In genomic region chr17:51760251-51760887, GRCm38 (mm10) we compare ENCODE assay signal across 12 mouse cellular contexts.
DNase-seq lines count a peak whose midpoint lies in the region; ATAC-seq and TF ChIP-seq lines count a peak whose summit lies in the region.
"Had no signal": no experiment of that assay in that cellular context is flagged by ENCODE, and none has a peak within 500 bp of the region (broad histone marks: within the 10 kb centered on the region; RNA-seq: fewer than 3 reads in every experiment).

No protein-coding gene starts in this region.

- H3K4me2 ChIP-seq in forebrain, embryonic 16.5 days (ENCODE audit: low read length): peak overlapping the region; percentile 55
- H3K4me2 ChIP-seq in limb, embryonic 15.5 days: peak overlapping the region; percentile 28
- no peak overlapping the region for H3K4me2 ChIP-seq in liver, postnatal 0 days (ENCODE audit: low read depth, low read length)

- H3K4me3 ChIP-seq in forebrain, embryonic 16.5 days (replicated peaks; ENCODE audit: low read length): peak overlapping the region; percentile 32
- H3K4me3 ChIP-seq in limb, embryonic 15.5 days: no peak overlapping the region
- no peak overlapping the region for H3K4me3 ChIP-seq in liver, postnatal 0 days (ENCODE audit: low read depth, low read length)
- H3K4me3 ChIP-seq in gastrocnemius, adult 2 months: no peak overlapping the region

- WGBS in forebrain, embryonic 16.5 days: 23% methylated on average over 17 of the region's 17 CpGs
- 15% methylated on average over 17 of the region's 17 CpGs for WGBS in limb, embryonic 15.5 days
- 69% methylated on average over 17 of the region's 17 CpGs for WGBS in liver, postnatal 0 days (ENCODE audit: insufficient replicate concordance)

- no peak for TF ChIP-seq CTCF in liver, postnatal 0 days (IDR thresholded peaks at IDR 0.05; ENCODE audit: low read depth)
- TF ChIP-seq CTCF in gastrocnemius, adult 2 months (IDR thresholded peaks at IDR 0.05): no peak

- intact Hi-C loops in left cerebral cortex, postnatal 4 days (cut with DNase I): no loop called here
- intact Hi-C loops in gastrocnemius, adult 2 months (cut with DNase I): no loop called here

- DNase-seq in left cerebral cortex, postnatal 4 days: peak; percentile 6
- no peak for DNase-seq in left cerebral cortex, adult 9 months (ENCODE audit: low spot score in 2 of 2)
- peak; percentile 74 for DNase-seq in retina, postnatal 1 day
- no peak for DNase-seq in urinary bladder, adult 18-20 months (ENCODE audit: low spot score in 2 of 2)
- DNase-seq in liver, postnatal 0 days: no peak
- DNase-seq in gastrocnemius, adult 2 months: no peak
- DNase-seq: adrenal gland, postnatal 25 days; layer of hippocampus, adult 9-11 months; lung, postnatal 14 days; thymus, adult 18-20 months had no signal

- peaks cover 3% of the 10 kb centered on the region; the same call in 1 of the 2 replicates for H3K36me3 ChIP-seq in forebrain, embryonic 16.5 days (ENCODE audit: control insufficient read depth, insufficient read depth)
- no peaks in the 10 kb centered on the region for H3K36me3 ChIP-seq in limb, embryonic 15.5 days
- H3K36me3 ChIP-seq in liver, postnatal 0 days (replicated peaks; ENCODE audit: insufficient read depth, low read length): no peaks in the 10 kb centered on the region

- TF ChIP-seq EP300 in liver, postnatal 0 days (IDR thresholded peaks at IDR 0.05; ENCODE audit: low read depth): no peak

- no peaks in the 10 kb centered on the region for H3K9me3 ChIP-seq in forebrain, embryonic 16.5 days (ENCODE audit: control insufficient read depth, low read length)
- H3K9me3 ChIP-seq in limb, embryonic 15.5 days: no peaks in the 10 kb centered on the region
- no peaks in the 10 kb centered on the region for H3K9me3 ChIP-seq in liver, postnatal 0 days (ENCODE audit: low read length)

- no peaks in the 10 kb centered on the region for H3K27me3 ChIP-seq in forebrain, embryonic 16.5 days (replicated peaks; ENCODE audit: control insufficient read depth, insufficient read depth, low read length)
- peaks cover 4% of the 10 kb centered on the region for H3K27me3 ChIP-seq in limb, embryonic 15.5 days
- H3K27me3 ChIP-seq in liver, postnatal 0 days (ENCODE audit: insufficient read depth, low read length): no peaks in the 10 kb centered on the region

- peak; percentile 58 for ATAC-seq in forebrain, embryonic 16.5 days
- no peak for ATAC-seq in limb, embryonic 15.5 days (ENCODE audit: insufficient number of reproducible peaks, low FRiP score, low TSS enrichment, low read depth)
- no peak for ATAC-seq in liver, postnatal 0 days

- H3K9ac ChIP-seq in forebrain, embryonic 16.5 days (replicated peaks; ENCODE audit: low read depth, low read length): peak overlapping the region; percentile 31
- no peak overlapping the region for H3K9ac ChIP-seq in limb, embryonic 15.5 days
- no peak overlapping the region for H3K9ac ChIP-seq in liver, postnatal 0 days (replicated peaks)

- peak overlapping the region; percentile 62 for H3K27ac ChIP-seq in forebrain, embryonic 16.5 days (ENCODE audit: low read length)
- H3K27ac ChIP-seq in limb, embryonic 15.5 days: no peak overlapping the region
- H3K27ac ChIP-seq in liver, postnatal 0 days (ENCODE audit: low read depth): no peak overlapping the region
- no peak overlapping the region for H3K27ac ChIP-seq in gastrocnemius, adult 2 months

- peaks cover 17% of the 10 kb centered on the region for H3K4me1 ChIP-seq in forebrain, embryonic 16.5 days (replicated peaks; ENCODE audit: control insufficient read depth, insufficient read depth, low read length)
- H3K4me1 ChIP-seq in limb, embryonic 15.5 days: peaks cover 19% of the 10 kb centered on the region
- H3K4me1 ChIP-seq in liver, postnatal 0 days (ENCODE audit: insufficient read depth): no peaks in the 10 kb centered on the region

Comparison
In these comparisons a context has a peak if more than half of its experiments do, and no peak if none do; other contexts are left out.
1. DNase-seq: peak in left cerebral cortex, postnatal 4 days (single experiment) and retina, postnatal 1 day (single experiment); none in left cerebral cortex, adult 9 months (0 of 2), urinary bladder, adult 18-20 months (0 of 2), liver, postnatal 0 days (single experiment) and gastrocnemius, adult 2 months (single experiment).